Mouse (Mus musculus) ES-E14 (cell line): ENCODE results near the gene Ankrd12. TPM values are rescaled to one million over a fixed set of nuclear protein-coding genes. Genes with fewer than 3 reads are reported as not detected.

Experiments
- DNase-seq: peaks from one replicate; pipeline ENCODE4 v3.0.0-alpha.2; 2013; ENCODE audit warnings: low read depth, low spot score
- H3K27ac ChIP-seq: 2 replicates; pipeline ENCODE4 v1.5.1; 2012; ENCODE audit warnings: low read depth, mild to moderate bottlenecking, low read length, moderate library complexity, mixed read lengths; ENCODE audit not compliant: poor library complexity, insufficient read depth, severe bottlenecking
- H3K36me3 ChIP-seq: 2 replicates; pipeline ENCODE4 v1.6.1; 2012; ENCODE audit warnings: mild to moderate bottlenecking, low read length, moderate library complexity, mixed read lengths; ENCODE audit not compliant: control insufficient read depth, poor library complexity, insufficient read depth, severe bottlenecking
- H3K4me1 ChIP-seq, 2 experiments: fragments of 150-350 bp in 1 of 2; sonication (generic) in 1 of 2; 2 replicates each; pipeline ENCODE4 v1.6.1; 2012; ENCODE audit warnings: low read length in 2 of 2, mild to moderate bottlenecking in 1 of 2, mixed read lengths in 1 of 2; ENCODE audit not compliant: control insufficient read depth in 2 of 2, insufficient read depth in 2 of 2, poor library complexity in 1 of 2
- H3K4me3 ChIP-seq, 2 experiments: fragments of 150-350 bp in 1 of 2; sonication (generic) in 1 of 2; 2 replicates each; pipeline ENCODE4 v1.5.1; 2012; ENCODE audit warnings: low read length in 2 of 2, low read depth in 1 of 2, mild to moderate bottlenecking in 1 of 2, mixed read lengths in 1 of 2; ENCODE audit not compliant: insufficient read depth in 1 of 2, poor library complexity in 1 of 2, severe bottlenecking in 1 of 2
- H3K9ac ChIP-seq: 2 replicates; pipeline ENCODE4 v1.6.1; 2012; ENCODE audit warnings: low read depth, mild to moderate bottlenecking, low read length, mixed read lengths; ENCODE audit not compliant: poor library complexity, insufficient read depth, severe bottlenecking
- H3K9me3 ChIP-seq: fragments of 150-350 bp; sonication (generic); 2 replicates; pipeline ENCODE4 v1.6.1; 2012; ENCODE audit warnings: low read depth, mild to moderate bottlenecking, low read length; ENCODE audit not compliant: control insufficient read depth, insufficient read depth
- CHD2 ChIP-seq: IDR thresholded peaks from 2 replicates; pipeline ENCODE4 v1.6.1; 2014; ENCODE audit warnings: mild to moderate bottlenecking, low read depth, low read length, inconsistent platforms
- HCFC1 ChIP-seq: IDR thresholded peaks from 2 replicates; pipeline ENCODE4 v1.6.1; 2012; ENCODE audit warnings: low read length, inconsistent platforms, borderline replicate concordance; ENCODE audit not compliant: insufficient read depth
- MAFK ChIP-seq: IDR thresholded peaks from 2 replicates; pipeline ENCODE4 v1.6.1; 2014; ENCODE audit warnings: mild to moderate bottlenecking, low read depth, low read length, inconsistent platforms; ENCODE audit not compliant: insufficient read depth
- ZC3H11A ChIP-seq: IDR thresholded peaks from 2 replicates; pipeline ENCODE4 v1.6.1; 2012; ENCODE audit warnings: low read depth, mild to moderate bottlenecking, inconsistent platforms, low read length, borderline replicate concordance
- ZNF384 ChIP-seq: IDR thresholded peaks from 2 replicates; pipeline ENCODE4 v1.6.1; 2012; ENCODE audit warnings: low read depth, low read length, inconsistent platforms
- in situ Hi-C, 2 experiments: fragments of 600-800 bp; cut with MboI; formaldehyde crosslinking; loops; one replicate each; pipeline ENCODE4 v1.15.1; 2025; ENCODE audit warnings: low sequenced_read_pairs in 2 of 2, inconsistent platforms in 1 of 2; ENCODE audit not compliant: unreplicated experiment in 2 of 2
- total RNA-seq: library from RNA; depleted of rRNA; stranded (reverse); fragments of 300-350 nt; gene quantifications from 2 replicates; pipeline ENCODE4 v1.2.3, GENCODE M21; 2012; rRNA removed

Gene Ankrd12
- 8.3 and 9.5 TPM in 2 replicates for total RNA-seq

- in situ Hi-C loops, result no loop called here
- peaks cover 0 to 4% of the 10 kb centered on the region in 2 experiments; a peak in 2 of 4 replicates for H3K4me1 ChIP-seq
- H3K36me3 ChIP-seq, result no peaks in the 10 kb centered on the region; the same call in 1 of the 2 replicates
- TF ChIP-seq HCFC1, result 0 out of 2 replicates have a peak, but pooled peaks have one; percentile 27
- TF ChIP-seq ZC3H11A, result no peak
- TF ChIP-seq ZNF384, result no peak
- peak; percentile 86 for DNase-seq
- peak within 1 kb of the TSS; percentile 89 to 97 for H3K4me3 ChIP-seq
- H3K9me3 ChIP-seq, result no peaks in the 10 kb centered on the region
- H3K9ac ChIP-seq, result peak within 1 kb of the TSS; percentile 90
- H3K27ac ChIP-seq, result peak within 1 kb of the TSS; percentile 73
Observed at GRCm38 (mm10) chr17:66076934-66077333, at the start of gene Ankrd12. Gene Ankrd12, minus strand, starts transcription at chr17:66077089.

- no peaks in the 10 kb centered on the region for H3K9me3 ChIP-seq
- peaks cover 2 to 4% of the 10 kb centered on the region in 2 experiments; a peak in 1 of 4 replicates for H3K4me1 ChIP-seq
- H3K4me3 ChIP-seq, result peak overlapping the region in 1 of 2 experiments; percentile 12; a peak in 1 of 4 replicates
- no peak overlapping the region for H3K9ac ChIP-seq
- DNase-seq, result no peak
- H3K27ac ChIP-seq, result no peak overlapping the region
- TF ChIP-seq HCFC1, result no peak
- no peak for TF ChIP-seq ZC3H11A
- TF ChIP-seq CHD2, result no peak
- in situ Hi-C loops, result no loop called here
- peaks cover 8% of the 10 kb centered on the region for H3K36me3 ChIP-seq
Observed at GRCm38 (mm10) chr17:66125211-66125610, 48.3 kb upstream of the Ankrd12 start.

DNA sequence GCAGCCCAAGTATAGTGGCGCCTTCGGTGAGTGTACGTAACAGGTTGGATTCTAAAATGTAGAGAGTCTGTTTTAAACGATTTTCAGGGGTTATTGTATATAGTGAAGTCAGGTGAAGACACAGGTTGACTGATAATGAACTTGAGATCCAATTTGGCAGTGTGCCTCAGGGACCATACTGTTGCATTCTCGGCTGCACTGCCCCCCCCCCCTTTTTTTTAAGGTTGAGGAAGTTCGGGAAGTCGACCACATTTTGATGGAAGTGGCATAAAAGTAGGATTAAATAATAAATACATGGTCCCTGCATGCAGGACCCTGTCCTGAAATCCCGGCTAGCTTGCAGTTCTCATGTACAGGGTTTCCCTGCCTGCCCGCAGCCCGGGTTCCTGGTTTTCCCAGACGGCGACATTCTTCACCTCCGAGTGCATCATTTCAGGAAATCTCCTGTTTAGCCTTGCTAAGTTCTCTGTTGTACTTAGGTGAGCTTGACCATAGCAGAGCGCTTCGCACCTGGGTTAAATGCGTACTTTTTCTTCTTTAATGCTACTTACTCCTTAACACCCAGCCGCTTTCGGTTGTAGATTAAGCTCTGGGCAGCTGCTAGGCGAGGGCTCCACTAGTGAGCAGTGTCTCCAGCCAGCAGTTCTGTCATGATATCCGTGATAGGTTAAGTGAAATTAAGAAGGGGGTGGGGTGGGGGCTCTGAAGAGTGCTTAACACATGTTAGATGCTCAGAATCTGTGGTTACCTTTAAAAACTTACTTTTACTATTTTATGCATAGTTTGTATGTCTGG is 47.1 kb upstream of the Ankrd12 start:
- no peak for TF ChIP-seq CHD2
- no peak for TF ChIP-seq ZC3H11A
- TF ChIP-seq HCFC1, result no peak
- TF ChIP-seq ZNF384, result no peak
- TF ChIP-seq MAFK, result no peak
- H3K9me3 ChIP-seq, result no peaks in the 10 kb centered on the region
- in situ Hi-C loops, result no loop called here
- peaks cover 2 to 4% of the 10 kb centered on the region in 2 experiments; a peak in 1 of 4 replicates for H3K4me1 ChIP-seq
- peak overlapping the region; percentile 76 to 84 for H3K4me3 ChIP-seq
- DNase-seq, result no peak
- H3K36me3 ChIP-seq, result peaks cover 12% of the 10 kb centered on the region; the same call in 1 of the 2 replicates
- H3K9ac ChIP-seq, result peak overlapping the region; percentile 86
- H3K27ac ChIP-seq, result peak overlapping the region; percentile 64; the same call in 1 of the 2 replicates

- in situ Hi-C loops, result no loop called here
- TF ChIP-seq ZNF384 (no peak), HCFC1 (peak; percentile 65; the same call in 1 of the 2 replicates)
- peak within 1 kb of the TSS; percentile 64 for H3K27ac ChIP-seq
- peaks cover 2 to 4% of the 10 kb centered on the region in 2 experiments; a peak in 1 of 4 replicates for H3K4me1 ChIP-seq
- no peaks in the 10 kb centered on the region for H3K9me3 ChIP-seq
- H3K4me3 ChIP-seq, result peak within 1 kb of the TSS; percentile 76 to 84
- H3K36me3 ChIP-seq, result peaks cover 18% of the 10 kb centered on the region; the same call in 1 of the 2 replicates
- peak; percentile 85 for DNase-seq
- H3K9ac ChIP-seq, result peak within 1 kb of the TSS; percentile 86
Observed at GRCm38 (mm10) chr17:66123066-66123815, 46.4 kb upstream of the Ankrd12 start, which contains the start of gene Ddx11. Gene Ddx11, plus strand, starts transcription at chr17:66123520.
